Mouse (Mus musculus) forebrain, embryonic 10.5 days (tissue): ENCODE data around the gene St6galnac3. TPM values are rescaled to one million over a fixed set of nuclear protein-coding genes. Genes with fewer than 3 reads are reported as not detected.

Experiments used
- DNase-seq: peaks from one replicate; pipeline ENCODE4 v3.0.0-alpha.2; 2017; ENCODE audit warnings: low spot score; ENCODE audit errors: extremely low spot score
- H3K27ac ChIP-seq: fragments of 300-500 bp; sonication (generic); 2 replicates; pipeline ENCODE4 v1.5.1; 2016; ENCODE audit warnings: mild to moderate bottlenecking
- H3K27me3 ChIP-seq: fragments of 300-500 bp; sonication (generic); 2 replicates; pipeline ENCODE4 v1.6.1; 2016; ENCODE audit warnings: mild to moderate bottlenecking; ENCODE audit not compliant: poor library complexity, severe bottlenecking
- H3K36me3 ChIP-seq: fragments of 300-500 bp; sonication (generic); replicated peaks from 2 replicates; pipeline ENCODE4 v1.6.1; 2016; ENCODE audit warnings: mild to moderate bottlenecking, moderate library complexity
- H3K4me1 ChIP-seq: fragments of 300-500 bp; sonication (generic); 2 replicates; pipeline ENCODE4 v1.6.1; 2016
- H3K4me3 ChIP-seq: fragments of 300-500 bp; sonication (generic); 2 replicates; pipeline ENCODE4 v1.5.1; 2016; ENCODE audit warnings: mild to moderate bottlenecking, moderate library complexity
- H3K9me3 ChIP-seq: fragments of 300-500 bp; sonication (generic); 2 replicates; pipeline ENCODE4 v1.6.1; 2016; ENCODE audit warnings: mild to moderate bottlenecking, moderate library complexity
- WGBS: fragments of 180-500 bp; shearing (Covaris S2); methylation state at CpG from one replicate; pipeline ENCODE4 v1.1.7; 2016; 5-methylcytosine and 5-hydroxymethylcytosine counted together
- polyA plus RNA-seq: library from polyadenylated mRNA; unstranded; fragments of >200 nt; fragmentation: Nextera tagmentation; extraction: Ambion mirVana; gene quantifications from 2 replicates; pipeline ENCODE4 v1.2.1, GENCODE M21; 2016

The St6galnac3 gene
- polyA plus RNA-seq, 1 experiment from 2014 or later = 40.0 TPM

DNA sequence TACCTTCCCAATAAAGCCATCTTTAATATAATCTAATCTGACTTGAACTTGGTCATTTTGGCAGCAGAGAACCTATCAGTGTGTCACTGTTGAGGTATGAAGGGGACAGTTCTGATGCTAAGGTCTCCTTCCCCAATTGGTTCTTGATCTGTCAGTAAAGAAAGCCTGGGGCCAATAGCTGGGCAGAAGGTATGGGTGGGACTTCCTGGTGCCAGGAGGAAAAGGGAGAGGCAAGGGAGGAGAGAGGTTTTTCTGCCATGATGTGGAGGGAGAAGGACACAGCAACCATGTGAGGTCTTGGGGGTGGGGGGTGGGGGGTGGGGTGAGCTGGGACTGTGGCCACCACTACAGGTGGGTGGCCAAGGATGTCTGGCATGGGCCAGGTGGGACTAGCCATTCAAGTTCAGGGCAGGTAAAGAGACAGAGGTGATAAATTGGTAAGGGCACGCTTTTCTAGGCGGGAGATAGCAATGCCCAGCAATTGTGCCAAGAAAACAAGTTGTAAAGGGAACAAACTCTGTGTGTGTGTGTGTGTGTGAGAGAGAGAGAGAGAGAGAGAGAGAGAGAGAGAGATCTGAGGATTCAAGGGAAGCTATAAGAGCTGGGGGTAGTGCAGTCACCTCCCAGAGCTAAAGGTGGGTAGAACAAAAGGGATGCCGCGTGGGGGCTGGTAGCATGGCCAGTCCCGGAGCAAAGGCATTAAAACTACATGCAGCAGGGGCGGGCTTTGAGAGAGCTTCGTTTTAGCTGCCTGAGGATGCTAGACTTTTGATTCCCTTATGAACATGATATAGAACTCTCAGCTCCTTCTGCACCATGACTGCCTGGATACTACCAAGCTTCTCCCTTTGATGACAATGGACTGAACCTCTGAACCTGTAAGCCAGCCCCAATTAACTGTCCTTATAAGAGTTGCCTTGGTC, 271.6 kb downstream of the St6galnac3 start:
- Histone ChIP-seq H3K36me3 (0 out of 2 replicates have a peak, but pooled peaks cover 4% of the 10 kb centered on the region), H3K27me3 (no peaks in the 10 kb centered on the region), H3K4me3 (no peak overlapping the region), H3K9me3 (no peaks in the 10 kb centered on the region), H3K27ac (no peak overlapping the region), H3K4me1 (peaks cover 27% of the 10 kb centered on the region)
- DNase-seq = no peak
- WGBS = 92% methylated on average over 7 of the region's 7 CpGs

DNA sequence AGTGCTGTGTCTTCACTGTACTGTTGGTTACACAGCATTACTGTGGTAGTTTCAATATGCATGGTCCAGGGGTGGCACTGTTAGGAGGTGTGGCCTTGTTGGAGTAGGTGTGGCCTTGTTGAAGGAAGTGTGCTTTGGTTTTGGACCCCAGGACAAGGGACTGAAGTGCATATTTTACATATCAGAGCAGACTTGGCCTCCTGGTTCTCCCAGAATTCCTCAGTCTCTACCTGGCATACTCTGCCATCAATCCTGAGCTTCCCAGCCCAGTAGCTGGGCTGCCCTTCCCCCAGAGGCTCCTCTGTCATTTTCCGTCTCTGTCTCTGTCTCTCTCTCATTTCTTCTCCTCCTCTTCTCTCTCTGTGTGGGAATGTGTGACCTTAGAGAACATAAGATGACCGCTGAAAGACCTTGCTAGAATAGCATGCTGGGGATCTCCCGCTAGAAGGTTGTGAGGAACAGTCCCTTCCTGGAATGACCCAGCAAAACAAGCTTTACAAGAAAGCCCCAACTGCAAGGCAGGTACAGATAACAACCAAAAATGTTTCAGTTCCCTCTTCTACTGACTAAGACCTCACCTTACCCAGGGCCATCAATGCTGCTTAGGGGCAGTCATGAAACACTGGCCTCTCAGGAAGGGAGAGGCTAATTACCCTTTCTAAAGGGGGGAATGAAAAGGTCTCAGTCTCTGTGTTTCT, 272.5 kb downstream of the St6galnac3 start:
- Histone ChIP-seq H3K4me3 (no peak overlapping the region), H3K9me3 (no peaks in the 10 kb centered on the region), H3K27me3 (no peaks in the 10 kb centered on the region), H3K27ac (no peak overlapping the region), H3K4me1 (peaks cover 27% of the 10 kb centered on the region), H3K36me3 (0 out of 2 replicates have a peak, but pooled peaks cover under 1% of the 10 kb centered on the region)
- WGBS = 94% methylated on average over 3 of the region's 3 CpGs
- DNase-seq = no peak

GRCm38 (mm10) chr3:153441329-153441728, 283.6 kb downstream of the St6galnac3 start:
- Histone ChIP-seq H3K36me3 (no peaks in the 10 kb centered on the region), H3K9me3 (no peaks in the 10 kb centered on the region), H3K4me1 (no peaks in the 10 kb centered on the region), H3K27ac (no peak overlapping the region), H3K27me3 (no peaks in the 10 kb centered on the region), H3K4me3 (no peak overlapping the region)
- DNase-seq = no peak
- WGBS = 92% methylated on average over 9 of the region's 9 CpGs

DNA sequence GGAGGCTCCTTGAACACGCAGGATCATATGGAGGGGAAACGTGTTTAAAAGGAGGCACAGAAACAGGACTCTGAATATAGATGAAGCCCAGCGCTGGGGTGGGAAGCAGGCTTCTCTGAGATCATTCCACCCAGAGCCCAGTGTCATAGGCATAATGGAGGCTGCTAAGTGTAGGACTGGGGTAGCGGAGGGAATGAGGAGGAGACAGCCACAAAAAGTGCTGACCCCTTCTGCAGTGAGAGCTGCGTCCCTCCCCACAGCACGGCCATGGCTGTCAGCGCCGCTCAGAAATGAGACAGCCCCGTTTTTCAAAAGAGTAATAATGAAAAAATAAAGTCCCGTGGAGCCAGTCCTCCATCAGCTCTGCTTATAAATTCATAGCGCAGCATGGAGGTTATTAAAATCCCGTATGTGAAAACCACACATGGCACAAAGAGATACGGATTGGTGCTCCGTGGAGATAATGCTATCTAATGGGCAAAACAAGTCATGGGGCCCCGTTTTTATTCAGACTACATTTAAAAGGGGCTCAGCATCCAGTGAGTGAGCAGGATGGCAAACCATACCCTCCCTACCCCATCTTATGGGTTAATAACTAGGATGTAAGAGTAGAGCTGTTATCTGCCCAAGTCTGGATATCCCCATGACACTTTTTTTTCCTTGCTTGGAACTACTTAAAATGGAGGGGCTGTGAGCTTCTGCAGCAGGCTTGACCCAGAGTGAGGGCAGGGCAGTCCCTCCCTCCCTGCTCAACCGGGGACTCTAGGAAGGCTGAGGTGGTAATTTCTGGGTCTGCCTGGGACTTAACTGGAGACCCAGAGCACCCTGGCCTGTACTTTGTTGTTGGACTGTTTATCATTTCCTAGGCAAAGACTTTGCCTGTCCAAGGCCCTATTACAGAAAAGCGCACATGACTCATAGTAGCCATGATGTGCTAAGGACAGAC, 288.6 kb downstream of the St6galnac3 start:
- no peaks in the 10 kb centered on the region for H3K9me3 ChIP-seq
- 88% methylated on average over 17 of the region's 17 CpGs for WGBS
- no peaks in the 10 kb centered on the region for H3K27me3 ChIP-seq
- no peaks in the 10 kb centered on the region for H3K36me3 ChIP-seq
- DNase-seq = no peak
- 0 out of 2 replicates have a peak overlapping the region, but pooled peaks have one; percentile 5 for H3K27ac ChIP-seq
- no peak overlapping the region for H3K4me3 ChIP-seq
- peaks cover 12% of the 10 kb centered on the region for H3K4me1 ChIP-seq

DNA sequence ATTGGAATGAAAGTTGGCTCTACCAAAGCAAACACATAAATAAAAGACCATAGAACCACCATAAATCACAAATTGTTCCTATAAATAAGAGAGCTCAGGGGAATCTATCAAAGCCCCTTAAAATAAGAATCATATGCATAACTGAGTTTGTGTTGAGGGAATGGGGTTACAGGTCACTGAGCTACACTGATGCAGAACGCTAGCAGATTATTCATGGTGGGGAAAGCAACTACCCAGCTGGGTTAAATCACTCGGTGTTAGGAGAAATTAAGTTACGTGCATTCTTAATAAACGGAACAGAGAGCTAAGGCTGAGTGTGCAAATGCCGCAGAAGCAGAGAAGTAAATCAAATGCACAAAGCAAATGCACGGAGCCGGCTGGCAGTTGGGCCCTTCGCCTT, 292.0 kb downstream of the St6galnac3 start:
- no peak overlapping the region for H3K27ac ChIP-seq
- 71% methylated on average over 8 of the region's 8 CpGs for WGBS
- H3K27me3 ChIP-seq = no peaks in the 10 kb centered on the region
- DNase-seq = no peak
- H3K36me3 ChIP-seq = no peaks in the 10 kb centered on the region
- H3K4me3 ChIP-seq = no peak overlapping the region
- no peaks in the 10 kb centered on the region for H3K9me3 ChIP-seq
- peaks cover 12% of the 10 kb centered on the region for H3K4me1 ChIP-seq

GRCm38 (mm10) chr3:153432053-153432816, 292.7 kb downstream of the St6galnac3 start:
- H3K27me3 ChIP-seq = no peaks in the 10 kb centered on the region
- H3K9me3 ChIP-seq = no peaks in the 10 kb centered on the region
- 0 out of 2 replicates have a peak overlapping the region, but pooled peaks have one; percentile 15 for H3K27ac ChIP-seq
- WGBS = 88% methylated on average over 6 of the region's 6 CpGs
- H3K4me1 ChIP-seq = peaks cover 12% of the 10 kb centered on the region
- H3K4me3 ChIP-seq = no peak overlapping the region
- no peaks in the 10 kb centered on the region for H3K36me3 ChIP-seq
- no peak for DNase-seq

- Histone ChIP-seq H3K4me1 (peaks cover 12% of the 10 kb centered on the region), H3K9me3 (no peaks in the 10 kb centered on the region), H3K27me3 (no peaks in the 10 kb centered on the region), H3K4me3 (no peak overlapping the region), H3K27ac (no peak overlapping the region), H3K36me3 (no peaks in the 10 kb centered on the region)
- WGBS = 80% methylated on average over 8 of the region's 8 CpGs
- DNase-seq = no peak
These were observed 295.1 kb downstream of the St6galnac3 start for GRCm38 (mm10) chr3:153429840-153430239.

DNA sequence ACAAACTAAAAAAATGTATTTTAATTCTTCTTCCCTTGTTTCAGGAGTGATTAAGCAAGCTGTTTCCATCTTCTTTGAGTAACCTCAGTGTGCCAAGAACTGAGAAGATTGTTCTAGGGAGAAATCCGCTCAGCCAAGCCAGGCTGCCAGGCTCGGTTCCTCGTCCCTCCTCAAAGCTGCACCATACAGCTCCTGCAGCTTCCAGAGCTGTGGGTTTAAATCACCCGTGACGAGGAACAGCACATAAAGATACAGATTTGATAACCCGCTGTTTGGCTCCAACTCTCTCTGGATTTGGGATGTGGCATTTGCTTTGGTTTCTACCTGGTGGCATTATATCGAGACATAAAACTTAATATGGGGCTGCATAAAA, 303.1 kb downstream of the St6galnac3 start:
- no peaks in the 10 kb centered on the region for H3K36me3 ChIP-seq
- H3K27me3 ChIP-seq = no peaks in the 10 kb centered on the region
- 86% methylated on average over 7 of the region's 7 CpGs for WGBS
- DNase-seq = no peak
- H3K9me3 ChIP-seq = no peaks in the 10 kb centered on the region
- H3K27ac ChIP-seq = no peak overlapping the region
- H3K4me3 ChIP-seq = no peak overlapping the region
- peaks cover 10% of the 10 kb centered on the region; the same call in 1 of the 2 replicates for H3K4me1 ChIP-seq

GRCm38 (mm10) chr3:153421060-153421917, 303.7 kb downstream of the St6galnac3 start:
- Histone ChIP-seq H3K4me1 (peaks cover 10% of the 10 kb centered on the region; the same call in 1 of the 2 replicates), H3K27ac (no peak overlapping the region), H3K9me3 (no peaks in the 10 kb centered on the region), H3K36me3 (no peaks in the 10 kb centered on the region), H3K27me3 (no peaks in the 10 kb centered on the region), H3K4me3 (no peak overlapping the region)
- 79% methylated on average over 14 of the region's 14 CpGs for WGBS
- no peak for DNase-seq

GRCm38 (mm10) chr3:153419331-153419730, 305.6 kb downstream of the St6galnac3 start:
- DNase-seq = no peak
- H3K4me1 ChIP-seq = peaks cover 10% of the 10 kb centered on the region; the same call in 1 of the 2 replicates
- no peaks in the 10 kb centered on the region for H3K9me3 ChIP-seq
- no peak overlapping the region for H3K27ac ChIP-seq
- H3K36me3 ChIP-seq = no peaks in the 10 kb centered on the region
- no peak overlapping the region for H3K4me3 ChIP-seq
- WGBS = 90% methylated on average over 7 of the region's 7 CpGs
- no peaks in the 10 kb centered on the region for H3K27me3 ChIP-seq

GRCm38 (mm10) chr3:153417001-153417400, 308.0 kb downstream of the St6galnac3 start:
- peaks cover 10% of the 10 kb centered on the region; the same call in 1 of the 2 replicates for H3K4me1 ChIP-seq
- H3K36me3 ChIP-seq = no peaks in the 10 kb centered on the region
- no peaks in the 10 kb centered on the region for H3K9me3 ChIP-seq
- no peak overlapping the region for H3K27ac ChIP-seq
- H3K4me3 ChIP-seq = no peak overlapping the region
- no peak for DNase-seq
- H3K27me3 ChIP-seq = no peaks in the 10 kb centered on the region
- 73% methylated on average over 9 of the region's 9 CpGs for WGBS
